Comparison of ENCODE assay signal across 19 mouse cellular contexts in genomic region chr1:173357799-173358198, GRCm38 (mm10). TPM values are rescaled to one million over a fixed set of nuclear protein-coding genes. Genes with fewer than 3 reads are reported as not detected.
DNase-seq lines count a peak whose midpoint lies in the region; ATAC-seq and TF ChIP-seq lines count a peak whose summit lies in the region.
"Had no signal": no experiment of that assay in that cellular context is flagged by ENCODE, and none has a peak within 500 bp of the region (broad histone marks: within the 10 kb centered on the region; RNA-seq: fewer than 3 reads in every experiment).

No protein-coding gene starts in this region.

- H3K4me3 ChIP-seq in forebrain, embryonic 14.5 days (ENCODE audit: low read depth, low read length) = no peak overlapping the region
- no peak overlapping the region for H3K4me3 ChIP-seq in forebrain, embryonic 13.5 days
- no peak overlapping the region for H3K4me3 ChIP-seq in left cerebral cortex, adult 2 months
- H3K4me3 ChIP-seq: embryonic facial prominence, embryonic 13.5 days; kidney, embryonic 15.5 days; lung, embryonic 15.5 days; neural tube, embryonic 12.5 days had no signal

- WGBS in forebrain, embryonic 14.5 days = 39% methylated on average over 4 of the region's 4 CpGs
- WGBS in forebrain, embryonic 13.5 days = 41% methylated on average over 4 of the region's 4 CpGs

- TF ChIP-seq CTCF in left cerebral cortex, adult 2 months (IDR thresholded peaks at IDR 0.05) = no peak

- peak; percentile 14; the same call in 1 of the 2 replicates for ATAC-seq in forebrain, embryonic 14.5 days
- no peak for ATAC-seq in forebrain, embryonic 13.5 days
- ATAC-seq: hindbrain, postnatal 0 days; intestine, postnatal 0 days had no signal

- H3K9me3 ChIP-seq in forebrain, embryonic 14.5 days (replicated peaks; ENCODE audit: control insufficient read depth, low read length) = no peaks in the 10 kb centered on the region
- no peaks in the 10 kb centered on the region for H3K9me3 ChIP-seq in forebrain, embryonic 13.5 days (replicated peaks)
- H3K9me3 ChIP-seq: embryonic facial prominence, embryonic 13.5 days; kidney, embryonic 15.5 days; lung, embryonic 15.5 days; neural tube, embryonic 12.5 days had no signal

- no peak overlapping the region for H3K27ac ChIP-seq in forebrain, embryonic 14.5 days (ENCODE audit: low read depth, low read length)
- no peak overlapping the region for H3K27ac ChIP-seq in forebrain, embryonic 13.5 days
- 0 out of 2 replicates have a peak overlapping the region, but pooled peaks have one; percentile 40 for H3K27ac ChIP-seq in left cerebral cortex, adult 2 months
- H3K27ac ChIP-seq: embryonic facial prominence, embryonic 13.5 days; kidney, embryonic 15.5 days; liver, embryonic 14.5 days; lung, embryonic 15.5 days; neural tube, embryonic 12.5 days had no signal

- H3K4me2 ChIP-seq in forebrain, embryonic 14.5 days (ENCODE audit: low read length) = no peak overlapping the region
- no peak overlapping the region for H3K4me2 ChIP-seq in forebrain, embryonic 13.5 days
- H3K4me2 ChIP-seq: embryonic facial prominence, embryonic 13.5 days; kidney, embryonic 15.5 days; lung, embryonic 15.5 days; neural tube, embryonic 12.5 days had no signal

- H3K4me1 ChIP-seq in forebrain, embryonic 14.5 days (ENCODE audit: control insufficient read depth, insufficient read depth, low read length) = peaks cover 7% of the 10 kb centered on the region; the same call in 1 of the 2 replicates
- H3K4me1 ChIP-seq in forebrain, embryonic 13.5 days = peaks cover 20% of the 10 kb centered on the region
- H3K4me1 ChIP-seq: kidney, embryonic 15.5 days; lung, embryonic 15.5 days had no signal

- H3K9ac ChIP-seq in forebrain, embryonic 14.5 days (ENCODE audit: low read length) = no peak overlapping the region
- no peak overlapping the region; the same call in 1 of the 2 replicates for H3K9ac ChIP-seq in forebrain, embryonic 13.5 days
- H3K9ac ChIP-seq: embryonic facial prominence, embryonic 13.5 days; kidney, embryonic 15.5 days; liver, embryonic 14.5 days; lung, embryonic 15.5 days; neural tube, embryonic 12.5 days had no signal

- H3K36me3 ChIP-seq in forebrain, embryonic 14.5 days (ENCODE audit: control insufficient read depth, insufficient read depth, low read length) = 0 out of 2 replicates have a peak, but pooled peaks cover 11% of the 10 kb centered on the region
- H3K36me3 ChIP-seq in forebrain, embryonic 13.5 days (ENCODE audit: poor library complexity, severe bottlenecking) = peaks cover 12% of the 10 kb centered on the region; the same call in 1 of the 2 replicates
- H3K36me3 ChIP-seq: embryonic facial prominence, embryonic 13.5 days; kidney, embryonic 15.5 days; lung, embryonic 15.5 days had no signal

- DNase-seq in forebrain, embryonic 14.5 days (ENCODE audit: low spot score) = no peak
- DNase-seq in left cerebral cortex, adult 2 months (ENCODE audit: extremely low spot score in 1 of 2, low spot score in 2 of 2) = peak in 1 of 2 experiments; percentile 54
- DNase-seq in left cerebral cortex, adult 11 months (ENCODE audit: low spot score) = no peak
- DNase-seq in left cerebral cortex, postnatal 36 days (ENCODE audit: low spot score in 2 of 2) = peak; percentile 68 to 74
- peak; percentile 33 for DNase-seq in right cerebral cortex, postnatal 14 days
- no peak for DNase-seq in kidney, postnatal 10 days
- DNase-seq: adrenal gland, adult 2 months; lung, postnatal 4 days; thymus, postnatal 25 days had no signal

- intact Hi-C loops in left cerebral cortex, adult 2 months (cut with DNase I) = loop anchor here (1.0 kb wide), 2 partner anchors 10 to 20 kb away; partner anchors contain the start of gene Cadm3
- intact Hi-C loops in left cerebral cortex, postnatal 36 days (cut with DNase I) = no loop called here

- no peaks in the 10 kb centered on the region for H3K27me3 ChIP-seq in forebrain, embryonic 14.5 days (replicated peaks; ENCODE audit: control insufficient read depth, insufficient read depth, low read length)
- H3K27me3 ChIP-seq in forebrain, embryonic 13.5 days = no peaks in the 10 kb centered on the region
- H3K27me3 ChIP-seq: embryonic facial prominence, embryonic 13.5 days; kidney, embryonic 15.5 days; lung, embryonic 15.5 days; neural tube, embryonic 12.5 days had no signal

RNA-seq across cellular contexts. Expression of gene Aim2, which starts 7.1 kb away (rescaled TPM):
- 2.3 and 4.0 TPM in 2 replicates for polyA plus RNA-seq in forebrain, embryonic 14.5 days (2014; fragmentation: Nextera tagmentation; extraction: Ambion mirVana)
- polyA plus RNA-seq in forebrain, embryonic 13.5 days (2015; fragmentation: Nextera tagmentation; extraction: Ambion mirVana) = 7.3 and 7.6 TPM in 2 replicates
- total RNA-seq in left cerebral cortex, adult 2 months (2021) = 1 to 10 TPM; 2.5 to 4.1 TPM
- 1 to 10 TPM; 1.3 to 2.5 TPM for total RNA-seq in left cerebral cortex, postnatal 36 days (2021)

RNA-seq across cellular contexts. Expression of gene Cadm3, which starts 9.7 kb away (rescaled TPM):
- 59.8 and 77.6 TPM in 2 replicates for polyA plus RNA-seq in forebrain, embryonic 14.5 days (2014; fragmentation: Nextera tagmentation; extraction: Ambion mirVana)
- 17.5 and 20.1 TPM in 2 replicates for polyA plus RNA-seq in forebrain, embryonic 13.5 days (2015; fragmentation: Nextera tagmentation; extraction: Ambion mirVana)
- 100 to 1,000 TPM; 437 to 438 TPM for total RNA-seq in left cerebral cortex, adult 2 months (2021)
- total RNA-seq in left cerebral cortex, postnatal 36 days (2021) = 100 to 1,000 TPM; 437 to 444 TPM

RNA-seq across cellular contexts. Expression of gene Ackr1, which starts 24.2 kb away (rescaled TPM):
- 10.5 and 12.0 TPM in 2 replicates for polyA plus RNA-seq in forebrain, embryonic 14.5 days (2014; fragmentation: Nextera tagmentation; extraction: Ambion mirVana)
- polyA plus RNA-seq in forebrain, embryonic 13.5 days (2015; fragmentation: Nextera tagmentation; extraction: Ambion mirVana) = 8.0 and 10.3 TPM in 2 replicates
- total RNA-seq in left cerebral cortex, adult 2 months (2021) = 10 to 100 TPM; 81.0 to 90.2 TPM
- total RNA-seq in left cerebral cortex, postnatal 36 days (2021) = 10 to 100 TPM; 83.5 to 94.7 TPM
- total RNA-seq: hematopoietic stem cell, adult 5-6 weeks had no signal
- polyA plus RNA-seq: C2C12 had no signal

Comparison
In these comparisons a context has a peak if more than half of its experiments do, and no peak if none do; other contexts are left out.
1. DNase-seq: peak in left cerebral cortex, postnatal 36 days (2 of 2) and right cerebral cortex, postnatal 14 days (single experiment); none in forebrain, embryonic 14.5 days (single experiment), left cerebral cortex, adult 11 months (single experiment) and kidney, postnatal 10 days (single experiment).